Mouse (Mus musculus): Measurements from ENCODE around the gene Cst13. TPM values are rescaled to one million over a fixed set of nuclear protein-coding genes. Genes with fewer than 3 reads are reported as not detected.
"Not testable (repeated sequence)": the region's sequence is repeated elsewhere in the genome, so short reads cannot be mapped to it uniquely, and the experiment has no call there.

The Cst13 gene
- polyA plus RNA-seq (2015; fragmentation: Nextera tagmentation; extraction: Ambion mirVana), result not detected in 2 replicates

GRCm38 (mm10) chr2:148819909-148820308 is at the start of gene Cst13:
Gene Cst13 (plus strand): TSS chr2:148820081.
- H3K9ac ChIP-seq, result no peak within 1 kb of the TSS
- H3K36me3 ChIP-seq, result no peaks in the 10 kb centered on the region
- H3K4me1 ChIP-seq, result no peaks in the 10 kb centered on the region
- H3K4me2 ChIP-seq (replicated peaks), result no peak within 1 kb of the TSS
- H3K4me3 ChIP-seq (replicated peaks), result no peak within 1 kb of the TSS
- no peaks in the 10 kb centered on the region for H3K27me3 ChIP-seq
- H3K27ac ChIP-seq (replicated peaks), result no peak within 1 kb of the TSS
- H3K9me3 ChIP-seq (replicated peaks), result no peaks in the 10 kb centered on the region
- no peak for ATAC-seq (ENCODE audit: insufficient number of reproducible peaks, low FRiP score, low TSS enrichment, low read depth)

GRCm38 (mm10) chr2:148771397-148771796 is 48.5 kb upstream of the Cst13 start, which contains the start of gene Cst11:
Gene Cst11 (minus strand): TSS chr2:148771497.
- H3K9ac ChIP-seq; H3K4me3 ChIP-seq (replicated peaks); H3K27me3 ChIP-seq; H3K9me3 ChIP-seq (replicated peaks); ATAC-seq (ENCODE audit: insufficient number of reproducible peaks, low FRiP score, low TSS enrichment, low read depth); H3K27ac ChIP-seq (replicated peaks); H3K4me2 ChIP-seq (replicated peaks); H3K36me3 ChIP-seq; H3K4me1 ChIP-seq: not testable (repeated sequence)
- WGBS, result 83% methylated on average over 4 of the region's 4 CpGs

GRCm38 (mm10) chr2:148781709-148782108 is 38.2 kb upstream of the Cst13 start, which contains the start of gene 8030411F24Rik:
Gene 8030411F24Rik (plus strand): TSS chr2:148782009.
- 0% methylated on average over 1 of the region's 1 CpGs for WGBS
- H3K4me1 ChIP-seq, result no peaks in the 10 kb centered on the region
- no peaks in the 10 kb centered on the region for H3K27me3 ChIP-seq
- no peak within 1 kb of the TSS for H3K4me3 ChIP-seq (replicated peaks)
- no peak within 1 kb of the TSS for H3K27ac ChIP-seq (replicated peaks)
- no peaks in the 10 kb centered on the region for H3K36me3 ChIP-seq
- H3K9me3 ChIP-seq (replicated peaks), result no peaks in the 10 kb centered on the region
- H3K4me2 ChIP-seq (replicated peaks), result no peak within 1 kb of the TSS
- no peak for ATAC-seq (ENCODE audit: insufficient number of reproducible peaks, low FRiP score, low TSS enrichment, low read depth)
- H3K9ac ChIP-seq, result no peak within 1 kb of the TSS

- no peak within 1 kb of the TSS for H3K27ac ChIP-seq (replicated peaks)
- no peak within 1 kb of the TSS for H3K9ac ChIP-seq
- H3K36me3 ChIP-seq, result no peaks in the 10 kb centered on the region
- H3K4me1 ChIP-seq, result no peaks in the 10 kb centered on the region
- 93% methylated on average over 6 of the region's 6 CpGs for WGBS
- H3K4me2 ChIP-seq (replicated peaks), result no peak within 1 kb of the TSS
- no peak for ATAC-seq (ENCODE audit: insufficient number of reproducible peaks, low FRiP score, low TSS enrichment, low read depth)
- no peaks in the 10 kb centered on the region for H3K9me3 ChIP-seq (replicated peaks)
- no peak within 1 kb of the TSS for H3K4me3 ChIP-seq (replicated peaks)
- no peaks in the 10 kb centered on the region for H3K27me3 ChIP-seq
Observed at GRCm38 (mm10) chr2:148789142-148789541, 30.7 kb upstream of the Cst13 start, which contains the start of gene Cst12. Gene Cst12 (plus strand): TSS chr2:148789361.

GRCm38 (mm10) chr2:148798485-148798884 is 21.4 kb upstream of the Cst13 start, which contains the start of gene Cst8:
Gene Cst8 (plus strand): TSS chr2:148798785.
- Histone ChIP-seq H3K27me3 (no peaks in the 10 kb centered on the region), H3K4me3 (replicated peaks) (no peak within 1 kb of the TSS), H3K4me2 (replicated peaks) (no peak within 1 kb of the TSS), H3K9me3 (replicated peaks) (no peaks in the 10 kb centered on the region), H3K27ac (replicated peaks) (no peak within 1 kb of the TSS), H3K9ac (no peak within 1 kb of the TSS), H3K4me1 (no peaks in the 10 kb centered on the region), H3K36me3 (no peaks in the 10 kb centered on the region)
- 86% methylated on average over 1 of the region's 1 CpGs for WGBS
- no peak for ATAC-seq (ENCODE audit: insufficient number of reproducible peaks, low FRiP score, low TSS enrichment, low read depth)

GRCm38 (mm10) chr2:148801491-148801921 is 18.4 kb upstream of the Cst13 start:
- H3K27me3 ChIP-seq, result no peaks in the 10 kb centered on the region
- no peak overlapping the region for H3K9ac ChIP-seq
- H3K27ac ChIP-seq (replicated peaks), result no peak overlapping the region
- no peaks in the 10 kb centered on the region for H3K36me3 ChIP-seq
- no peak overlapping the region for H3K4me2 ChIP-seq (replicated peaks)
- no peak overlapping the region for H3K4me3 ChIP-seq (replicated peaks)
- 0 out of 2 replicates have a peak, but pooled peaks have one; percentile 24 for ATAC-seq (ENCODE audit: insufficient number of reproducible peaks, low FRiP score, low TSS enrichment, low read depth)
- 54% methylated on average over 3 of the region's 3 CpGs for WGBS
- no peaks in the 10 kb centered on the region for H3K9me3 ChIP-seq (replicated peaks)
- H3K4me1 ChIP-seq, result no peaks in the 10 kb centered on the region

GRCm38 (mm10) chr2:148806696-148807095 is 13.2 kb upstream of the Cst13 start:
- Histone ChIP-seq H3K9ac (no peak overlapping the region), H3K27ac (replicated peaks) (no peak overlapping the region), H3K36me3 (no peaks in the 10 kb centered on the region), H3K4me3 (replicated peaks) (no peak overlapping the region), H3K4me1 (no peaks in the 10 kb centered on the region), H3K9me3 (replicated peaks) (no peaks in the 10 kb centered on the region), H3K4me2 (replicated peaks) (no peak overlapping the region), H3K27me3 (no peaks in the 10 kb centered on the region)
- WGBS, result 73% methylated on average over 6 of the region's 6 CpGs
- ATAC-seq (ENCODE audit: insufficient number of reproducible peaks, low FRiP score, low TSS enrichment, low read depth), result no peak

- no peak overlapping the region for H3K27ac ChIP-seq (replicated peaks)
- WGBS, result 42% methylated on average over 1 of the region's 1 CpGs
- H3K4me3 ChIP-seq (replicated peaks), result no peak overlapping the region
- H3K27me3 ChIP-seq, result no peaks in the 10 kb centered on the region
- ATAC-seq (ENCODE audit: insufficient number of reproducible peaks, low FRiP score, low TSS enrichment, low read depth), result no peak
- no peak overlapping the region for H3K4me2 ChIP-seq (replicated peaks)
- no peak overlapping the region for H3K9ac ChIP-seq
- H3K36me3 ChIP-seq, result no peaks in the 10 kb centered on the region
- H3K9me3 ChIP-seq (replicated peaks), result no peaks in the 10 kb centered on the region
- H3K4me1 ChIP-seq, result no peaks in the 10 kb centered on the region
Observed at GRCm38 (mm10) chr2:148825986-148826385, 6.1 kb downstream of the Cst13 start.

- no peak within 1 kb of the TSS for H3K27ac ChIP-seq (replicated peaks)
- no peak within 1 kb of the TSS for H3K4me2 ChIP-seq (replicated peaks)
- no peaks in the 10 kb centered on the region for H3K4me1 ChIP-seq
- ATAC-seq (ENCODE audit: insufficient number of reproducible peaks, low FRiP score, low TSS enrichment, low read depth), result no peak
- no peak within 1 kb of the TSS for H3K4me3 ChIP-seq (replicated peaks)
- H3K9me3 ChIP-seq (replicated peaks), result no peaks in the 10 kb centered on the region
- no peak within 1 kb of the TSS for H3K9ac ChIP-seq
- H3K27me3 ChIP-seq, result no peaks in the 10 kb centered on the region
- no peaks in the 10 kb centered on the region for H3K36me3 ChIP-seq
- WGBS, result 65% methylated on average over 4 of the region's 4 CpGs
Observed at GRCm38 (mm10) chr2:148834912-148835311, 15.0 kb downstream of the Cst13 start, which contains the start of gene Cst9. Gene Cst9 (plus strand): TSS chr2:148835147.

GRCm38 (mm10) chr2:148838075-148838777 is 18.3 kb downstream of the Cst13 start:
- Histone ChIP-seq H3K27me3 (no peaks in the 10 kb centered on the region), H3K36me3 (no peaks in the 10 kb centered on the region), H3K27ac (replicated peaks) (no peak overlapping the region), H3K4me1 (no peaks in the 10 kb centered on the region), H3K4me2 (replicated peaks) (no peak overlapping the region), H3K9me3 (replicated peaks) (no peaks in the 10 kb centered on the region), H3K9ac (no peak overlapping the region), H3K4me3 (replicated peaks) (no peak overlapping the region)
- WGBS, result 84% methylated on average over 5 of the region's 5 CpGs
- ATAC-seq (ENCODE audit: insufficient number of reproducible peaks, low FRiP score, low TSS enrichment, low read depth), result no peak

GRCm38 (mm10) chr2:148839224-148839623 is 19.3 kb downstream of the Cst13 start:
- H3K9ac ChIP-seq, result no peak overlapping the region
- H3K9me3 ChIP-seq (replicated peaks), result no peaks in the 10 kb centered on the region
- no peaks in the 10 kb centered on the region for H3K36me3 ChIP-seq
- WGBS, result 95% methylated on average over 2 of the region's 2 CpGs
- no peak for ATAC-seq (ENCODE audit: insufficient number of reproducible peaks, low FRiP score, low TSS enrichment, low read depth)
- no peak overlapping the region for H3K27ac ChIP-seq (replicated peaks)
- H3K4me2 ChIP-seq (replicated peaks), result no peak overlapping the region
- H3K27me3 ChIP-seq, result no peaks in the 10 kb centered on the region
- H3K4me1 ChIP-seq, result no peaks in the 10 kb centered on the region
- H3K4me3 ChIP-seq (replicated peaks), result no peak overlapping the region
